Mouse (Mus musculus) ZHBTc4 (cell line): ENCODE measurements around the gene Gm438.

Experiments used
- DNase-seq: peaks from one replicate; pipeline ENCODE4 v3.0.0-alpha.2; 2011; ENCODE audit warnings: low read depth, low spot score

Gene Gm438

DNA sequence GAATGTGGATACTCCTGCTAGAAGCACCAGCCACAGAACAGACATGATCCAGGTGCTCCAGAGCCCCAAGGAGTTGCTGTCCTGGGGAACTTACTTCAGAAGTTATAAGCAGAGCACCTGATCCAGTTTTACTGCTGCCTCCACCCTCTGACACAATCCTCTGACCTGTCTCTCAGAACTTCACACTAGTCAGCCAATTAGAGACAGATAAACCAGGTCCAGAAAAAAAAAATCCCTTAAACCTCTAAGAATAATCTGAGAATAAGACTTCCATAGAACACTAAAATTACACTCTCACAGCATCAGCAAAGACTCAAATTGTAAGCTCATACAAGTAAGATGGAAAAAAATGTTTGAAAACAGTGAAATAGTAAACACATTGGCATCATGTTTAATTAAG lies at the start of gene Gm438:
Gm438 (minus strand) TSS at position 101 of the 400 bp plus-strand sequence.
- no peak for DNase-seq

DNA sequence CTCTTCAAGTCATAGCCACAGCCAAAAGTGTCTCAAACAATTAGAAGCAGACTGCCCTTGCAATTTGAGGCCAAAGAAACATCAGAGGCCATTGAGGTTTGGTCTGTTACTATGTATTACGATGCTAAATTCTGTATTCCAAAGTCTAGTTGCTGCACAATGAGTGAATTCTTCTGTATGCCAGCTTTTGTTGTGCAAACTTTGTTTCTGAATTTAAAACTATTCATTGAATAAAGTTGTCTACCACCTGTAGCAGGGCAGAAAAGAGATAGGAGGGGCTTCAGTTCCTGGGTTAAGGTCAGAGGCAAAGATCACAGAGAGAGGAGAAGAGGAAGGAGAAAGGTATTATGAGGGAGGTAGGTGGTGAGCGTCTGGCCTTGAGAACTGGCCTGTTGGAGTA lies 38.3 kb upstream of the Gm438 start:
- peak; percentile 91 for DNase-seq

DNA sequence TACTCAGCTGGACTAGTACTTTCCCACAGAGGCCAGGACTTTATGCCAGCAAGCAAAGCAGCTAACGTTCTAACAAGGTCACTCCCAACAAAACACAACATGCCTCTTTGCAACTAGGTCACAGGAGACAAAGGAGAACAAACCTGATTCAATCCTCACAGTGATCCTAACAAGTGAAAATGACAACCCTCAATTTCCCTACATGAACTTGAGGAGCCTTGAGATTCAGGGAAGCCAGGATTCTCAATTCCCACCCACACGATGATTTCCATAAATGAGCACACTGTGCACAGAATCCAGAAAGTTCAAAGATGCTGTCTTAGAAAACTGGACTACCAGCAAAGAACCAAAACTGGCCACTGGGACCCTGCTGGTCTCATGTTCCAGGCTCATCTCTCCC lies 37.6 kb upstream of the Gm438 start:
- peak; percentile 51 for DNase-seq

DNA sequence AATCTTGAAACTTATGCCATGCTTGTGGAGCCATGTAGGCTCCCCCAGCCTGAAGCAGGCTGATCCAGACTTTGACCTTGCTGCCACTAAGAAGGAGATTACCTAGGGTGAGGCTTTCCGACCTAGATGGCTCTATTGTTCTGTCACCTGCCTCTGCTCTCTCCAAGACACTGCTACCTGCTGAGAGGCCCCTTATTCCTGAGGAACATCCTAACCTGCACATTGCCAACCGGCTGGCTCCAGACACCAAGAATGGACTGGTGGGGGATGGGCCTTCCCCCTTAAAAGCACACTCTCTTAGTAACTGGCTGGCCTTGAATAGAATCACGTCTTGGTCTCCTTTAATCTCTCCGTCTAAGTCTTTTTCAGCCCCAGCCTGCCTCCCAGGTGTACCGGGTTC lies 20.8 kb upstream of the Gm438 start:
- DNase-seq = peak; percentile 83

DNA sequence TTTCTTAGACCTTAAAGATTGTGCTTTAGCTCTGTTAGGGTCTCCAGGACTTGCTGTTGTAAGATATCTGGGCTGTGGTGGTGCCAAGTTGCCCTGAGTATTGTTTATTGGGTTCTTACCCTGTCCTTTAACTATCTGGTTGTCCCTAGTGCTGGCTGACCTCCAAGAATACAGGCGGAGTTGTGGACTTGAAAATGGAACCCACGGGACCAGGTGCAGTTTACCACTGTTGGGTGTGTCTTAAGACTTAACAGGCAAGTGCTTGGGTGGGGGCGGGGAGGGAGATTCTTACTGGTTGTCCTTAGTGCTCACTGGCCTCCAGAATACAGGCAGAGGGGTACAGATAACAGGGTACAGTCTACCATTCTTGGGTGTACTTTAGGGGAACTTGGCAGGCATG lies 17.2 kb upstream of the Gm438 start:
- DNase-seq = no peak

DNA sequence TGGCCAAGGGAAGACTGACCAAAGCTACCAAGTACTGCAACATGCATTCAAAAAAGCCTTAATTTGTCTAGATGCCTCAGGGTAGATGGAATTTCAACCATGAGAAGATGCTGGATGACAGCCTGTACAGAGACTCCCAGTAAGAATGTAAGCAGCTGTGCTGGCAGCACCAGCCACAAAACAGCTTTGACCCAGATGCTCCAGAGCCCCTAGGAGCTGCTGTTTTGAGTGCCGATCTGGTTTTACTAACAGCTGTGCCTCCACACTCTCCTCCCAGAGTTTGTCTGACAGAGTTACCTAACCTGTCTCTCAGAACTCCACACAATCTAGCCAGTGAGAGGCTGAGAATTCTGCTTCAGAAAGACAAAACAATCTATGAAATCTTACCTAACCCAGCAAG lies 3.8 kb upstream of the Gm438 start:
- no peak for DNase-seq

DNA sequence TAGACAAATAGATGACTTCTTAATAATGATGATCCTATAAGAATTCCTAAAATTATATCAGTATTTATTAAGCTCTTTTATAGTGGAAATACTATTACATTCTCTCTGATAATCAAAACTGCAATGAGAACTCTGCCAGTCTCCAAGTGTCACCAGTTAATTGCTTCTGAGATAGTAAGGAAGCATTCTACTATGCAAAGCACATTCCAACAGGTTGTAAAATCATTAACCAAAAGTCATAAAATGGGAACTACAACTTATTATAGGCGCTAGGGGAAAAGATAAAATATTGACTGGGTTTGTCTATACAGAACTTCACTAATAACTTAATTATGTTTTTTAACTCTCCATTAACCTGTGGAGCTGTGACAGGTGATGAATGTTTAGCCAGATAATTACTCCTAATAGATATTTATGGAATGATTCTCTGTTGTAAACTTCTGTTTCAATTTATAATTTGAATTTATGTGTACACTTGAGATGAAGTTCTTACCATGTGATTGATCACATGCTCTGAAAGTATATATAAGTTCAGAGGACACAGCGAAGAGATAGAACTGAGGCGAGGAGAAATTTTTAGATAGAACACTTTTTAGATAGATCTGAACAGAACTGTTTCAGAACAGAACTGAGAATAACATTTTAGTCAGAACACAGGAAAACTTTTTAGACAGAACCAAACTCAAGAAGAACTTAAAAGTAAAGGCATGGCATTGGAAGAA lies 3.7 kb downstream of the Gm438 start:
- no peak for DNase-seq

DNA sequence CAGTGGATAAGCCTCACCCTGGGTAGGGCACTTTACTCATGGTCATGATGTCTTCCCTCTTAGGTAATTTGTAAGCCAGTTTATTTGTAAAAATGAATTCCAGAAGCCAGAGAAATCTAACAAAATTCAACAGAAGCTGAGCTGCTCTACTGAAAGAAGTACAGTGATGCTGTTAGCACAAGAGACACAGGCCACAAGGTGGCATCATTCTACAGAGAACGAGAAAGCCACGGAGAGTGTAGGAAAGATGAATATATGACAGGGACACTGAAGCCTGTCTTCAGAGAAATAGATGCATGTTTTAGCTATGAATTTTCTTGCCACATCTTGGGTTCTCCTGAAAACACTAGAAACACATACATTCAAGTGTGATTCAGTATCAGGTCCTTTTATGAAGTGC lies 20.7 kb downstream of the Gm438 start:
- peak; percentile 60 for DNase-seq

DNA sequence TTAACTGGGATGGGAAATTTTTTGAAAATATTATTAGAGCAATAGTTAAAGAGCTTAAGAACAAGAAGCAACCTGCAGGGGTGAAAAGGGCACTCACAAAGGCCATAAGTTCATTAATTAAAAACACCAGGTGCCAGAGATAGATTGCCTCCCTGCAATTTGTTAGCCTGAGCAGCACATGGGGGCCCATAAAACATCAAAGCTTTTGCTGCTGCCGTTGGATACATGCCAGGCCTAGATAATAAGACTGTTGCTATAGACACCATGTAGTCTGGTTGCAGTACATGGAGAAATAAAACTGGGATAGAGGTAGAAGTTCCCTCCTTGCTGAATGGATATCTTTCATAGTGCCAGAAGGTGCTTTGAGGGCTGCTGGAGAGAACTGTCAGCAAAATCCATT lies 37.2 kb downstream of the Gm438 start:
- DNase-seq = no peak
